Mouse (Mus musculus) monocyte, adult 2 months (primary cell): ENCODE measurements around the gene Slc25a13.

Source experiments
- DNase-seq, 2 experiments: peaks; one replicate each; pipeline ENCODE4 v3.0.0; 2022; ENCODE audit warnings: low spot score in 2 of 2, low read depth in 1 of 2

The Slc25a13 gene

DNA sequence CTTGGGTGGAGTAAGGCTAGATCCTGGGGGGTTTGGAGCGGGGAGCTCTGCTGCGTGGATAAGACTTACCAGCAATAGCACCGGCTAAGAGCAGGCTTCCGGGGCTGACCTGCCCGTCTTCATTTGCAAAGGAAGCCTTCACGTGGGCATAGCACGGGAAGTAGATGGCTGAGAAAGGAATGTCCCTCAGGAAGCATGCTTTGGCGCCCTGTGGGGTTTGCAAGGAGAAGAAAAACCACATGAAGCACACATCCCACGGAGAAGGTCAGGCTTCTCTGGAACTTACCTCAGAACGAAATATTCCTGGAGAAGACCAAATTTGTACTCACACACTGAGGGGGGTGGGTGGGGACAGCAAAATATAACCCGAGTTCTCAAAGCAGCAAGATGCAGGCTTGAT is 164.3 kb downstream of the Slc25a13 start:
- no peak for DNase-seq

DNA sequence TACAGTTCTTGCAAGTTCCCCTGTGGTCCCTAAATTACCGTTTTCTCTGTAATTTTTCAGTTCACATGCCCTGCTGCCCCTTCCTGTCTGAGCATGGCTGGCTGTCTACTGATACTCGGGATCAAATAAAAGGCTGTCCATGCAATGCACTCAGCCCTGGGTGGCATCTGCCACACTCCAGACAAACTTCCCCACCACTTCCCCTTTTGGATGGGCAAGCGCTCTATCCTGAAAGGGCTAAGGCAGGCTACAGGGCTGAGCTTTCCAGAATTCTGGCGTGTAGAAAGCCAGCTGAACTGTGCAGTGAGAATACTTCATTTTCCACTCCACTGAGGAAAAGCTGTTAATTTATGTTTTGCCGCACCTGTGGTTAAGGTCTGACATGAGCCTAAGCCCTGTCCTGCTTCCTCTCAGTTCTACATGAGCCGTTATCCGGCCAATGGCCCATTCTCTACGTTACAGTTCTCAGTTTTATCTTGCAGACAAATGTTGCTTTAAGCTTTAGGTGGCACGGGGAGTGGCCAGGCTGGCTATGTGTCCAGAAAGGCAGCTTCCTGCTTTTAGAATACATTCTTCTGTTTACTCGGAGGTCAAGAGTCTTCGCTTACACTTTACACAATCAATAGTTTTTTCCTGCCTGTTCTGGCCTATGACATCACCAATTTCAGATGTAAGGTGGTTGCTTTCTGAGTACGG is 170.1 kb downstream of the Slc25a13 start:
- DNase-seq = no peak

- DNase-seq = no peak
These were observed 178.0 kb downstream of the Slc25a13 start for GRCm38 (mm10) chr6:6038773-6039550.

- DNase-seq = no peak
These were observed 189.3 kb downstream of the Slc25a13 start for GRCm38 (mm10) chr6:6027664-6028063.

DNA sequence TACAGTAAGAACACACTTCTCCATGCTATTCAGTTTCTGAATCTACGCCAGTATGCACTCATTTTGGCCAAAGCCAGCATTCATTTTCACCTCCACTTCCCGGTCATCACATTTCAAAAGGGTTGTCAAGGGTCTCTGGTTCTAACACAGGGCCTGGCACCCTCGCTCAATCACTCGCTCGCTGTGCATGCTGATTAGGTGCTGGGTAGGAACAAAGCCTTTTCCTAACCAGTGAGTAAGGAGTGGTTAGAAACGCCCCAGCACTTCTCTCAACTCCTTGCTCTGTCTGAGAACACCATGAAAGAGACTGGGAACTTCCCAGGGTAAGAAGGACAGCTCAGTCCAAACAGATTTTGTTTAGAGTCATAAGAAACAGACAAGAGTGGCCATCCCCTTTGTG is 193.0 kb downstream of the Slc25a13 start:
- no peak for DNase-seq

DNA sequence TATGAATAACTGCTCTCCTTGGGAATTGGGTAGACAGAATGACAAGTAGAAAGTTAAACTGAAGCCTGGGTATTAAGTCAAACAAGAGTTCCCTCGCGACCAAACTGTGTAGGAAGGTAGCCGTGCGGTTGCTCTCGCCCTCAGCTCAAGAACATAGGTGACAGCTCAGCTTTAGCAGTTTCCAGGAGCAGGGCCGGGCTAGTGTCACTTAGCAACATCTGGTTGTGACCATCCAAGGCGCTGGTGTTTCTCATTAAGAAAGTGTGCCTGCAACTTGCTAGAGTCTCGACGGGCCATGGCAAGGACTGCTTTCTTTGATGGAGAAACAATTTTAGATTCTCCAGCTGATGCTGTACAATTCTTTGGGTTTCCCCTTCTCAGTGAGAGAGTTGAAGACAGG is 200.0 kb downstream of the Slc25a13 start:
- DNase-seq = no peak

DNA sequence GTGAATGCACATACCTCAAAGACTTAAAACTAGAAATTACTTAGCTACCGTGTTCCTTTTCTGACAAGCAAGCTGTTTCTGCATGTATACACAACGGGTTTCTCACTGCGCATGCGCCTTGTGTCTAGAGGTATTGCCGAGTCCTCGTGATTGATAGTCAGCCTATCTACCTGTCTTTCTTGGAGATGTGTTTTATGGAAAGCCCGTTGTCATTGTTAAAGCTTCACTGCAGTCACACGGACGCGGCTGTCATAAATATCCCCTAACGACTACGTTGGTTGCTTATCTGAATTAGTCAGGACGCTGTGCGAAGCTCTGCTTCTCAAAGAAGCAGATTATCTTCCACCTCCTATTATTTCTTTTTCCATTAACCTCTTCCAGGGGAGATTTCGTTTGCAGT is 201.4 kb downstream of the Slc25a13 start:
- DNase-seq = no peak

DNA sequence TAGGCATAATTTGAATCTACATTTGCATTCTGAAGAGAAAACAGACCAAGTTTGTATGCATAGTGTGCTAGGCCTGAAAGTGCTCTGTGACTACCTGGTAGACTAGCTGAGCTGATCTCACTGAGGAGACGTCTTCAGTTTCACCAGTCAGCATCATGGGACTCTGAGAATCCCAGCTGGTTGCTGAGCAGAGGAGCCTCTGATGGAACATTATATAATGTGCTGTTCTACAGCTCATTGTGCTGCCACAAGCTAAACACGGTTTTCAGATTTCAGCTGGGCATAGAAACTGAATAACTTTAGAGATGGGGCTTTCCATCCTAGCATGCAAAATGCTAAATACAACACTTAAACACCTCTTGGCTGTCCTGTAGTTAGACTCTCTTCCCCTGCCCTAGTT is 205.6 kb downstream of the Slc25a13 start:
- DNase-seq = no peak

DNA sequence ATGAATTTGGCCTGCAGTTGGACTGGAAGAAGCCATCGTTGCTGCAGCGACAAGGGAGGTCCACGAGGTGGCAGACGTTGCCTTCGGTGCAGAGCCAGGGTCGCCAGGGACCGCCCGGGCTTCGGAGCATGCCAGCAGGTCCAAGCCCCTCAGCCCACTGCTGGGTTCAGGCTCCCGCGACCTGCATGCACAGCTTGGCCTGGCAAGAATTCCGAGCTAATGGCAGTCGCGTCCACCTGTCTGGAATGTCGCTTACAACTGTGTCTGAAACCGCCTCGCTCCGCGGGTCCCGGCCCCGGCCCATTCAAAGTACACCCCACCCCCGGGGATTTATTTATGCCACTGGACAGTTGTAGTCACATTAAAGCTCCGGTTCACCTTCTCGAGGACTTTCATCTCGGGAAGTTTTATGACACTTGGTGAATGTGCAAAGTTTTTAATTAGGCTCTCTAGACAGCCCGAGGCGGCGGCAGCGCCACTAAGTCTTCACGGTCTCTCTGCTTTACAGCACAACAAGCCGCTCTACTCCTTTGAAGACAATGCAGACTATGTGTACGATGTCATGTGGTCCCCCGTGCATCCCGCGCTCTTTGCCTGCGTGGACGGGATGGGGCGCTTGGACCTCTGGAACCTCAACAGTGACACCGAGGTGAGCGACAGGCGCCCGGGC is 211.1 kb downstream of the Slc25a13 start:
- no peak for DNase-seq

DNA sequence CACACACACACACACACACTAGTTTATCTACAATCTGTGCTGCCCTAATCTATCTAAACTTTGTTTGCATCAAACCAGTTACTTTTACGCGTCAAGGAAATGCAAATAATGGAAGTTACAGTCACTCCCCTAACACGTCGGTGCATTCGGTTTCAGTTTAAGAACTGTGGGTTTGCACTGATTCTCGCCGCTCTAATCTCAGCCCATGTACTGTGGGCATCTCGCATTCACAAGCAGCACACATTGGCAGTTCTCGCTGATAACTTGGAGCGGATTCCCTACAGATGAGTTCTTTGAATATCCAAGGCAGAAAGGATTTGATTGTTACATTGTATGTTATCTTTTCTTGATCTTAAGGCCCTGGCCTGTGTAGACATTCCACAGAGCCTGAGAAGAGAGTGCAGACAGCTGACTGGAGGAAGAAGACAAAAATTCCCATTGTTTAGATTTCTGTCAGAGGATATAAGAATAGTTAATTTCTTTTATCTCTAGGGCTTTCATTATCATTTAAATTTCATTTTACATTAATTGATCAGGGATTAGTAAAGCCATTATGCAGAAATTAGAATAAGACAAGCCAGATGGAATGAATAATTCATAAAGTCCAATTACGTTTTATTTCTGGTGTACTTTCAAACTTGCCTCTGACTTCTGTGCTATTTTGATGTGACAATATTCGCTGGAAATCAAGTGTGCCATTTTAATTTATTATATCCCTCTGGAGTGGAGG is 212.1 kb downstream of the Slc25a13 start:
- no peak for DNase-seq

DNA sequence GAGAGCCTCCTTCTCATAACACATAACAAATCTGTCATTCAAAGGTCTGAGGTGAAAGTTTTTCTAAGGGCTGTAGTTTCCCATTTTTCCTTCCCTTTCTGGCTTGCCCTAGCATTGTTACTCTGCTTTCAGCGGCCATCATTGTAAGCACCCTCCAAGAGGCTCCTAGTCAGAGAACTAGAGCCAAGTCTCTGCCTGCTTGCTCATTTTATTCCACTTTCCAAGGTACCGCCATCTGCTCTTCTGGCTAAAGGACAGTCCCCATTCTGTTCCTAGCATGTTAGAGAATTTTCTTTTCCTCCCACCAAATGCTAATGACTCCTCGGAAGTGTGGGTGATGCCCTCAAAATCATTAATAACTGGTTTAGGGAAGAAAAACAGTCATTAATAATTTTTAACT is 214.9 kb downstream of the Slc25a13 start:
- DNase-seq = no peak

- DNase-seq = no peak
These were observed 219.4 kb downstream of the Slc25a13 start for GRCm38 (mm10) chr6:5997535-5997934.

DNA sequence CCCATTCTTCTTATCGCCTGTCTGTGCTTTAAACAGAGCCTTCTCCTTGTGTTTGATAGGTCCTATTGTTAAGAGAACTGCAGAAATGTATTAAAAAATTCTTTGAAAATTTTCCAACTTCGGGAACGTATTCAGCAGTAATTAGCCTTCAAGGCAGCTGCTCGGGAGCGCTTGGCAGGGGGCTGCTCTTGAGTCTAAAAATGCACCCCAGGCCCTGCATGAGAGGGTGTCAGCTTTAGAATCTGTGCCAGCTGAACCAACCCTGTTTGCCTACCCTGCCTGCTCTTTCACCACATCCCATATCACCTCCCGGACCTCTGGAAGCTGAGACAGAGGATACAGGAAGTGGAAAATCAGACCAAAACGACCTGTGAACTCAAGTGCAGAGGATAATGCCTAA is 223.9 kb downstream of the Slc25a13 start:
- no peak for DNase-seq

DNA sequence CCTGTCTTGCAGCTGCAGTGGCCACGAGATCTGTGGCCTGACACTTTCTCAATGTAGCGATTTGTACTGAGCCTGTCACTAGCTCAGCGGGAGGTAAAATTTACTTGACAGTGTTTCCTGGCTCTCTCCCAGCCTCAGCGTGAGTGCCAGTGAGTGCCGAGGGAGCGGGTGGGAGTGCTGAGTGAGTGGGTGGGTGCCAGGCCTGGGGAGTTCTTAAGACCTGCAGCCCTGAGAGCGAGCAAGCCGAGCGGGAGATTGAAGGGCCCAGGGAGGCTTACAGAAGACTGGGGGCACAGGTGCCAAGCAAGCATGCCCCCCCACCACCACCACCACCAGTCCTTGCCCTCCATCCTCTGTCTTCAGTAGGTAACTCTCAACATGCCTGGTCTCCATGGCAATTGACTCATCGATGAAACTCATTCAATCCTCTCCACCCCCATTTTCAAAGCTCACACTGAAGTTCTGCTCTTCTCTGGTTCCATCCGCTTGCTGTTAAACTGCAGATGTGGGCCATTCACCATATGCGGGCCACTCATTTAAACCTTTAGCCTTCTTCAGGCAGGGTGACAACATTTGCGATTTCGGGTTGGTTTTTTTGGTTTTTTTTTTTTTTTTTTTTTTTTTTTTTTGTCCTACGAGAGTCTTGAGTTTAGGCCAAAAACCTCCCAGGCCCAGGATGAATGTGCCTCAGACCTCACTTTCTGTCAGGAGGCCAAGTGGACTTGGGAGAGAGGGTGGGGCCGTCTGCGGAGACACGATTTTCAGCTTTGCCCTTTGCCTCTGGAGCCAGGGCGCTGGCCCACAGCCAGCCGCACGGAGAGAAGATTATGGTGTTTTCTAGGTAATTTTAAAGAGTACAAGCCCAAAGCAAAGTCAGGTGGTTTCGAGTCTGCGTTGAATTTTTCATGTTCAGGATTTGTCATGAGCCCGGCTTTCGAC is 224.9 kb downstream of the Slc25a13 start:
- DNase-seq = no peak

DNA sequence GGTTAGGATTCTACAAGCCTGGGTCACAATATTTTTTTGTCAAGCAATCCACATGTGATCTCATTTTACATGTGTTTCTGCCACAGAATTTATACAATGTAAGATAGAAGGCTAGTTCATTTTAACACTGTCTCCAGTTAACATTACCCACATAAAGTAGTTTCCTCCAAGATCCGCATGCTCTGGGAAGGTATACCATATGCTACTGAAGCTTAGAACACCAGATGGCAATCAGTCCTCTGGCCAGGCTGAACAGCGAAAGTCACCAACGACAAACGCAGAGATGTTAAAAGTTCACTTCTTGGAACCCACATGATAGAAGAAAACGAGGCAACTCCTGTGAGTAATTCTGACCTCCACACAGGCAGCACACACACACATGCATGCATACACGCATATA is 225.7 kb downstream of the Slc25a13 start:
- DNase-seq = no peak
